Mouse (Mus musculus) 3T3-L1 (cell line): ENCODE results near the gene Gtpbp2.

Experiments used
- DNase-seq: peaks from one replicate; pipeline ENCODE4 v3.0.0-alpha.2; 2015; ENCODE audit warnings: low read depth, low spot score

The Gtpbp2 gene

DNA sequence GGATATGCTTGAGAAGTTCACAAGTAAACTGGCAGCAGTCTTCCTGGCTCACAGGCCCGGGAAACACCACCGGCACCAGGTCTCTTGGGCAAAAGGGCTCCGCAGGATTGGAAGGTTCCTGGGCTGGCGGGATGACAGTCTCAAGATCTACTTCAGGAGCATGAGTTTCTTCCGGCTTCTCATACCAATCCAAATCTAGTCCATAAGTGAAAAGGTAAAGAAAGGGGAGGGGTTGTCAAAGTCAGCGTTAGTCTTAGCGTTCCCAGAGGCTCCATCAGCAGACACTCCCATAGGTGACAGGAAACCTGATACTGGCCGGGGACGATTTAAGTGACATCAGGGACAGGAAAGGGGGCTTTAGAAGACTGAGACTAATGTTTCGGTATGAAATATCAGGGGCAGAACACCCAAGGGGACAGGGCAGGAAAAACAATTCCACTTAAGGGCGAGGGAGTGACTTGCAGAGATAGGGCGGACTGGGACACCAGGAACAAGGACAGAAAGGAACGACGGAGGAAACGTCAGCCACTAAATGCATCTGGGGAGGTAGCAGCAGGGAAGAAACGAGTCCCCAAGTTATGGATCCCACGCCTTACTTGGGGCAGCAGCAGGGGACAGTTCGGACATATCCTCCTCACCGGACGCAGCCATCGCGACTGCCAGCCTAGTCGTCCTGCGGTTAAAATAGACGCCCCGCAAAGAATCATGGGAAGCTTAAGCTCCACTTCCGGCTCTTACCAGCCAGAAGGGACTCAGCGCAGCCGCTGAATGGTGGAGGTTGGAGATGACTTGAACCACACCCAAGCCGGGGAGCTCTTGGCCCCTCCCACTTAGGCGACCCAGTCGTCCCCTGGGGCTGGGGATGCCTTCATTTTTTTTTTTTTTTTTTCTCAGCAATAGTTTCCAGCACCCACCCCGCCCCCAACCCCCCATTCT lies 7.7 kb upstream of the Gtpbp2 start, which contains the start of gene Mad2l1bp:
Gene Mad2l1bp, minus strand, starts transcription at position 707 of the 936 bp plus-strand sequence.
- DNase-seq = peak; percentile 96

DNA sequence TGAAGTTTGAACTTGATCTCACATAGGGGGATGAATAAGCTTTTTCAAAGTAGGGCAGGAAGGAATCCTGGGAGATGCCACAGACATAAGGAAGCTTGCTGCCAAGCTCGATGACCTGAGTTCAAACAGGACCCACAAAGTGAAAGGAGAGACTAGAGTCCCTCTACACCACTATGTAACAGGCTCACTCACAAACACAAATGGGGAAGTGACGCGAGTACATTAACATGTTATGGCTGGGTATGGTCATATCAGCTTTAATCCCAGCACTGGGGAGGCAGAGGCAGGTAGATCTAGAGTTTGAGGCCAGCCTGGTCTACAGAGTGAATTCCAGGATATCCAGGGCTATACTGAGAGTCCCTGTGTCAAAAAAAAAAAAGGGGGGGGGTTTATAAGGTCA lies 6.5 kb upstream of the Gtpbp2 start:
- DNase-seq = no peak

DNA sequence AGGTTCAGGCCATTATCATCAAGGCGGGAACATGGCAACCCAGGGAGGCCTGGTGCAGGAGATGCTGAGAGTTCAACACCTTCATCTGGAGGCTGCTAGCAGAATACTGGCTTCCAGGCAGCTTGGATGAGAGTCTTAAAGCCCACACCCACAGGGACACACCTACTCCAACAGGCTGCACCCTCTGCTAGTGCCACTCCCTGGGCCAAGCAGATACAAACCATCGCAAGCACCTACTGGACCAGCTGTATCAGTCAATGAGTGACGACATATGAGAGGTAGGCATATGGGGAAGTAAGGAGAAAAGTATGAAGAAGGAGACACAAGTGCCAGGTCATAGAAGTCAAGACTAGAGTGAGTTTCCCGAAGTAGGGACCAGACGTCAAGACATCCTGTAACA lies 4.2 kb upstream of the Gtpbp2 start:
- DNase-seq = no peak

DNA sequence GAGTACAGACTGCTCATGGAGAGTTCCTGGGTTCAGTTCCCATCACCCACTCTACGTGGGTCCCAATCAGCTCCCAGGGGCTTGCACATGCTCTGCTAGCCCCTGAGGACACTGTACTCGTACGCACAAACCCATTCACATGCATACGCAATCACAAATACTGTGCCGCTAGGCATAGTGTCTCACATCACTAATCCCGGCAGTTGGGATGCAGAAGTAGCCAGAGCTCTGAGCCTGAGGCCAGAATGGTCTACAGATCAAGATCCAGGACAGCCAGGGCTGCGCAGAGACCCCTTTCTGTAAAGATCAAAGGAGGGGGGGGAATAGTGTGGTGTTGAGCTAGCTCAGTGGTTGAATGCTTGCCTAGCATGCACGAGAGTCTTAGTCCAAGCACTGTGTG lies 3.7 kb upstream of the Gtpbp2 start:
- DNase-seq = no peak

DNA sequence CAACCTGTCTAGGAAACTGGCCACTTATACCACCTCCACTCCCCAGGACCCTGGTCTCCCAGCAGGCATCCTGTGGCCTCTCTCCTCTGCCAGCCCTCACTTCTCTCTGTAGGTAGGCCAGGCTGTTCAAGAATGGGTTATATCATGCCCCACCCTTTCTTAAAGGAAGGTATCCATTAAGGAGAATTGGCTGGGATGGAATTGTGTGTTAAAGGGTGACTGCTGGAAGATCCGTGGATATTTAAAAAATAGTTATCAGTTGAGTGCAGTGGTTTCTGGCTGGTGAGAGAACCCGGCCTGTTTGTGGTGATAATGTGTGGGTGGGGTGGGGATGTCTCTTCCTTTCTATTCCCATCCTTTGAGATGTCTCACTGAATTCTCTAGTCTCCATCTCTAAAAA lies 1.6 kb upstream of the Gtpbp2 start:
- no peak for DNase-seq

DNA sequence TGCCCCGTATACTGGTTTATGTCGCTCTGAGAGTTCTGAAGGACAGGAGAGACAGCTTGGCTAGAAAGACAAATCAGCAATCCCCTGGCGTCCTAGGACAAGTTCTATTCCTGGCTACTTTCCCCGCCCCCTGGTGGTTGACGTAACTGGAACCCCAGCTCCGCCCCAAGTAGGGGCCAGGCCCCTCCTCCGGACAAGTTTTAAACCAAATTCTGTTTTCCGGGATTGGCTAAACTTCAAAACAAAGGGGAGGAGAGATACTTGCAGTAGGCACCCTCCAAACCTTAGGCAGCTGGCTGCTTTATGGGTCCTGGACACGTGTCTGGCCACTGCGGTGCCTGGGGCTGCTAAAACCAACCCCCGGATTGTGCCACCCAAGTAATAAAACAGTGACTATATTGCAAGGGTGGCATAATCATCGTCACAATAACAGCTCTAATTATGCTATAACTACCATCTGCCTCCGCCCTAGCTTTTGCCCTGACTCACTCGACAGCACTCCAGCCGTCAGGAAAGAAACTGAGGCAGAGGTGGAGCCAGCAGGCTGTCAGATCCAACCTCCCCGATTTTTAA lies 656 bp upstream of the Gtpbp2 start:
- peak; percentile 97 for DNase-seq

DNA sequence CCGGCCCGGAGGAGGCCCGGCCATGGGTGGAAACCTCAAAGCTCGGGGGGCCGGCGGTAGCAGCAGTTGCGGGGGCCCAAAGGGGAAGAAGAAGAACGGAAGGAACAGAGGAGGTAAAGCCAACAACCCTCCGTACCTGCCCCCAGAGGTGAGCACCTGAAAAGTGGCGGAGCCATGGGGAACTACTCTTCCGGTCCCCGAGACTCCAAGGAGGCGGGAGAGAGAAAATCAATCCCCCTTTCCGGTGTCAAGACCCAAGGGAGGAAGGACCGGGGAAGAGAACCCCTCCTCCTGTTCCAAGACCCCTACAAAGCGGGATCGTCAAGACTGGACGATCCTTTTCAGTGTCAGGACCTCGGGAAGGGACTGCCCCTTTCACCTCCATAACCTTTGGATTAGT lies 347 bp downstream of the Gtpbp2 start:
- peak; percentile 51 for DNase-seq

DNA sequence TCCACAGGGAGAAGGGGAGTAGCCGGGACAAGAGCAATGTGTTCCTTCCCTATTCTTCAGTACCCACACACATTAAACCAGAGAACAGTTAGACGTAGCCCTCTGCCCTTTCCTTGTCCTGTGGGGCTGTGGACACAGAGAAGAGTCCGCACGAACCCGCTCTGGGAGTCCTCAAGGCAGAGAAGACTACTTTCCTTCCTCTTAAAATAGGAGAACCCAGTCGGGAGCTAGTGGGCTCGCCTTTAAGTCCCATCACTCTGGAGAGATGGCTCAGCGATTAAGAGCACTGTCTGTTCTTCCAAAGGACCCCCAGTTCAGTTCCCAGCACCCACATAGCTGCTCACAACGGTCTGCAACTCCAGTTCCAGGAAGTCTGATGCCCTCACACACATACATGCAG lies 878 bp downstream of the Gtpbp2 start:
- no peak for DNase-seq

DNA sequence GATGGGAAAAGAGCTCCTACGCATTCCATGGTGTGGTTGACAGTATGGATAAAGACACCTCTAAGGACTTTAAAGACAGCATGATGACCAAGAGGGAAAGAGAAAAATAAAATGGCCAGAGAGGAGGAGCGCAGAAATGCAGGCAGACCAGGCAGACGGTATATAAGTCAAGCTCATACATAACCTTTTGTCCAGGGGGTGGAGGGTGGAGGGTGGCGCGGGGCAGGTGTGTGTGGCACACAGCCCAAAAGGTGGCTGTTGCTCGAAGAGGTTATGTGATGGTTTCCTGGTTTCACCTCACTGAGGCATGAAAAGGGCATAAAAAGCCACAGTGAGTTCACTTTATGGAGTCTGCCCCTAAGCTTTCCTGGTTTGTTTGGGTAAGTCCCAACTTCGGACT lies 1.7 kb downstream of the Gtpbp2 start:
- no peak for DNase-seq

DNA sequence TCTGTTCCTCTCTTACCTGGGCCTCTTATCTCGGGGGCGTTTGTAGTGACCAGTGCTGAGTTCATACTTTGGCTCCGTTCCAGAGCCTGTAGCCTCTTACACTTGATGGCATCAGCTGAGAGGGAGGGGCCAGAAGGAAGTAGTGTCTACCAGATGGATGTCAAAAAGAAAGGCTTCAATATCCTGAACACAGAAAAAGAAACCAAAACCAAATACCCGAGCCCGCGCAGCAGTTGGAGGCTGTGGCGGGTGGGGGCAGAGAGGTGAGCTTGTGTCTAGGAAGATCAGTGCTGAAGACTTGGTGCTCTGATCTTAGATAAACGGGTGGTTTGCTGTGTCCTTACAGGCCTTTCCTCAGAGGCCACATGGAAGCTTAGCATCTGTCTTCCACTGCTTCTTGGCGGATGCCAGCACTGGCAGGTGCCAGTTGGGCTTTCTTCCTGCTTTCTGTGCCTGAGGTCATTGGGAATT lies 2.2 kb downstream of the Gtpbp2 start:
- peak; percentile 52 for DNase-seq

DNA sequence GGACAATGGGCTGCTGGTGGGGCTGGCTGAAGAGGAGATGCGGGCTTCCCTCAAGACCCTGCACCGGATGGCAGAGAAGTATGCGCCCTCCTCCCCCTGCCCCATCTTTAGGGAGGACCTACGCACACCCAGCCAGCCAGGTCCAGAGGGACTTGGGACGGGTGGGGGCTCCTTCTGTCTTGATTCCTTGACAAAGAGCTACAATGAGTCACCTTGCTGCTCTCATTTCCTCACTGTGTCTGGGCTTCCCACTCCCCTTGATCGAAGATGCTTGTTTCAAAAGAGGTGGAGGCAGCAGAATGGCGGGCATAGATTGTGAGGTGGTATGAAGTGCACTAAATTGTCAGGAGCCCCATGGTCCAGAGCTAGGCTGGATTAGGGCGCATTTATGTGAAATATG lies 3.5 kb downstream of the Gtpbp2 start:
- DNase-seq = no peak

DNA sequence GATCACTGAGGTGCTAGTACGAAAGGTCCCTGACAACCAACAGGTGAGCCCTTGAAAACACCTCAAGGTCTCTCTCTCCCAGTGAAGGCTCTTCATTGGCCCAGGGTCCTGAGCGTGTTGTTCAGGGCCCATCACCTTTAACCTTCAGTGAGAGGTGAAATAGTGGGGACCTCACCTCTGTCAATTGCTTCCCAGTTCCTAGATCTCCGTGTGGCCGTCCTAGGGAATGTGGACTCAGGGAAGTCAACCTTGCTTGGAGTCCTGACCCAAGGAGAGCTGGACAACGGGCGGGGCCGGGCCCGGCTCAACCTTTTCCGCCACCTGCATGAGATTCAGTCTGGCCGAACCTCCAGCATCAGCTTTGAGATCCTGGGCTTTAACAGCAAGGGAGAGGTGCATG lies 4.0 kb downstream of the Gtpbp2 start:
- DNase-seq = no peak

DNA sequence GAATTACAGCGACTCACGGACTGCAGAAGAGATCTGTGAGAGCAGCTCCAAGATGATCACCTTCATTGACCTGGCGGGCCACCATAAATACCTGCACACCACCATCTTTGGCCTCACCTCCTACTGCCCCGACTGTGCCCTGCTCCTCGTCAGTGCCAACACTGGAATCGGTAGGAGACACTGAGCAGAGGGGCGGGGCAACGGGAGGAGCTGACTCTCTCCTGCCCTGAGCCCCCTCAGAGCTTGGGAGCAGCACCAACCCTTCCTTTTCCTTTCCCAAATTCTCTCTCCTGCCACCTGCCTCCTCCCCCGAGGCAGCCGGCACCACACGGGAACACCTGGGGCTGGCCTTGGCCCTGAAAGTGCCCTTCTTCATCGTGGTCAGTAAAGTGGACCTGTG lies 4.6 kb downstream of the Gtpbp2 start:
- DNase-seq = no peak

DNA sequence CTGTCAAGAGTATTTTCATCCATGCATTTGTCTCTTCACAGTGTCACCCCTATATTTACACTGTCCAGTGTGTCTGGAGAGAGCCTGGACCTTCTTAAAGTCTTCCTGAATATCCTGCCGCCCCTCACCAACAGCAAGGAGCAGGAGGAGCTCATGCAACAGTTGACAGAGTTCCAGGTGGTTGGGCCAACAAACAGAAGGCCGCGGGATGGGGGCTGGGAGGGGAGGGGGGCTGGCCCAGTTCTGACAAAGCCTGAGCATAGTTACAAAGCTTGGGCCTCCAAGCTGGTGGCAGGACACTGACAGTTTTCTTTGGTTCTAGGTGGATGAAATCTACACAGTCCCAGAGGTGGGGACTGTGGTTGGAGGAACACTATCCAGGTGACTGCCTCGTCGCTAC lies 5.4 kb downstream of the Gtpbp2 start:
- no peak for DNase-seq

DNA sequence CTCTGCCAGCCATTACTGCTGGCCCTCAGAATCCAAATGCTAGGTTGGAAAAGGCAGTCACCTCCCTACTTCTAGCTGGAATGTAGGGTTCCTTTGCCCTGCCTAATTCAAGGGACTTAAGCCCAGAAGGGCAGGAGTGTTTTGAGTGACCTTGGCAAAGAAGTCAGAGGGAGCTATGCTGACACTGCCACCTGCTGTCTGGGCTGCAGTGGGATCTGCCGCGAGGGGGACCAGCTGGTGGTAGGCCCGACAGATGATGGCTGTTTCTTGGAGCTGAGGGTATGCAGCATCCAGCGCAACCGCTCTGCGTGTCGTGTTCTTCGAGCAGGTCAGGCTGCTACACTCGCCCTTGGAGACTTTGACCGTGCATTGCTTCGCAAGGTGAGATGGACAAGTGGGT lies 6.2 kb downstream of the Gtpbp2 start:
- DNase-seq = no peak

DNA sequence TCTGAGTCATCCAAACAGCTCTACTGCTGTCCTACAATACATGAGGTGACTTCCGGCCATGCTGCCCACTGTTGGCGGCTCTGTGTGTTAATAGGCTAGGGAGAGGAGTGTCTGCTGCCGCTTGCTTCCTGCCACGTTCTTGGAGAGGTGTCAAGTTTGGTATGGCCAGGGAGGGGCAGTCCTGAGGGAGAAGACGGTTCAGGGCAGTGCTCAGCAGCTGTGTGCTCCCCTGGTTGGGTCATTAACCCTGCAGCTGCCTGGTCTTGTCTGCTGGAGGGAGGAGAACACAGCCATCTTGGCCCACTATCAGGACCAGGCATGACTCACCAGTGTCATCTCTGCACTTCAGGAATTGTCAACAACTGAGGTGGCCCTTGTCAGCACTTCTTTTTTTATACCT lies 7.5 kb downstream of the Gtpbp2 start:
- peak; percentile 56 for DNase-seq

DNA sequence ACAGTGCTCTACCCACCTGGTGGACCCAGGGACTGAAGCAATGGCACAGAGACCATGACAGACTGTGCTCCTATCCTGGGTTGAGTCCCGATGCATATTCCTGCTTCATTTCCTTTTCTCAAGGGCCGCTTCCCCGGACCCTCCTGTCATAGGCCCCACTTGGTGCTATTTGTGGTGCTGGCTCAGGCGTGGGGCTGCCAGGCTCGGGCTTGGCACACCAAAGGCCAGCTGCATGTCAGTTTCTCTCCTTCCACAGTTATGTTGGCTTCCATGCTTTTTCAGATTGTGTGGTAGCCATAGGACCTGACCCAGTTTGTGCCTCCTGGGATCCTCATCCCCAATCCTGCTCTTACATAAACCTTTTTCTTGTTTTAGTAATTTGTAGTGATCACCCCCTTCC lies 7.9 kb downstream of the Gtpbp2 start:
- no peak for DNase-seq

DNA sequence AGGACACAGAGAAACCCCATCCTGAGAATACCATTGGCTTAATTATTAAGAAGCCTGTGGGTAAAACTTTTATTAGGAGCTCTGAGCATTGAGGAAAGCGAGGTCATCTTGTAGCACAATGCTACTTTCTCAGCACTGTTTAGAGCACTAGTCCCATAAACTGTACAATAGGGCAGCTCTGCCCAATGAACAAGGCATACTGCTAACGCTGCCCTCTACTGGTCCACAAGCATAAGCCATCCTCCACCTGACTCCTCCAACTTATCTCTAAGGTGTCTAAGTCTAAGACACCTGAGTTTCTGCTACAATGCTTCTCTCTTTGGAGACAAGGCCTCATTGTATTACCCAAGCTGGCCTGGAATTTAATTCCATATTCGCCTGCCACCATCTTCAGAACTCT lies 9.7 kb downstream of the Gtpbp2 start:
- DNase-seq = peak; percentile 68

DNA sequence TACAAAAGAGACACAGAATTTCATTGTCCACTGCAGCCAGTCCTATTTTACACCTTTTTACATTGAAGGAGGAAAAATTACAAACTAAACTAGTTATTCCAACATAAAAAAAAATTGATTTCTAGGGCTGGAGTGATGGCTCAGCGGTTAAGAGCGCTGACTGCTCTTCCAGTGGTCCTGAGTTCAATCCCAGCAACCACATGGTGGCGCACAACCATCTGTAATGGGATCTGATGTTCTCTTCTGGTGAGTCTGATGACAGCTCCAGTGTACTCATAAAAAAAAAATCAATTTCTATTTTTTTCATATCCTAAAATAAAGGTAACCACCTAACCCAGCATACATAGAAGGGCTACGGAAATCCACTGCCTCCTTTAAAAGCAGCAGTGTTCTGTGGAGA lies 21.4 kb downstream of the Gtpbp2 start:
- peak; percentile 43 for DNase-seq

DNA sequence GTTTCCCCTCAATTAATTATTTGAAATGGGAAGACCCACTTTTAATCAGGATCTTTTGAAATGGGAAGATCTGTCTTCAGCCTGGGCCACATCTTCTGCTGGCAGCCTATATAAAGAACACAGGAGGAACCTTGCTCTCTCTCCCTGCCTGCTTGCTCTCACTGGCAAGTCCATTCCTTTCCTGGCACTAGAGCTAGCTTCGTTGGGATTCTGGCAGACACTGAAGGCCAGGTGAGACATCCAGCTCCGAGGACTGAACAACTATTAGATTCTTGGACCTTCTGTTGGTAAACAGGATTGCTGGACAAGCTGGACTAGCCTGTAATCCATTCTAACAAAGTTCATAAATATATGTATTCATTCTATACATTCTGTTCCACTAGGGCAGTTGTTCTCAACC lies 28.0 kb downstream of the Gtpbp2 start:
- no peak for DNase-seq

DNA sequence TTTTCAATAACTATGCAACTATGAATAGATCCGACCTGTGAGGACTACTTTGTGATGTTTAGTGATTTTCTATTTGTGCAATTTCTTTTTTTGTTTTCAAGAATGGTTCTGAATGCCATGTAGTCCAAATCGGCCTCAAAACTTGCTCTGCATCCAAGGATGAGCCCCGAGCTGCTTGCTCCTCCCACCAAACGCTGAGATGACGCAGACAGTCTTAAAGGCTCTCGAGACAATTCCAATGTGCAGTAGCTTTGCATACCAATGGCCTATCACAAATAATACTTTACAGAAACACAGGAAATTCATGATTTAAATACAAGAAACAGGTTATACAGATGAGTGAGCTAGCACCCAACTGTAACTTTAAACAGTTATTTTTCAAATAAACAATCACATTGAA lies 40.3 kb downstream of the Gtpbp2 start:
- DNase-seq = peak; percentile 51

DNA sequence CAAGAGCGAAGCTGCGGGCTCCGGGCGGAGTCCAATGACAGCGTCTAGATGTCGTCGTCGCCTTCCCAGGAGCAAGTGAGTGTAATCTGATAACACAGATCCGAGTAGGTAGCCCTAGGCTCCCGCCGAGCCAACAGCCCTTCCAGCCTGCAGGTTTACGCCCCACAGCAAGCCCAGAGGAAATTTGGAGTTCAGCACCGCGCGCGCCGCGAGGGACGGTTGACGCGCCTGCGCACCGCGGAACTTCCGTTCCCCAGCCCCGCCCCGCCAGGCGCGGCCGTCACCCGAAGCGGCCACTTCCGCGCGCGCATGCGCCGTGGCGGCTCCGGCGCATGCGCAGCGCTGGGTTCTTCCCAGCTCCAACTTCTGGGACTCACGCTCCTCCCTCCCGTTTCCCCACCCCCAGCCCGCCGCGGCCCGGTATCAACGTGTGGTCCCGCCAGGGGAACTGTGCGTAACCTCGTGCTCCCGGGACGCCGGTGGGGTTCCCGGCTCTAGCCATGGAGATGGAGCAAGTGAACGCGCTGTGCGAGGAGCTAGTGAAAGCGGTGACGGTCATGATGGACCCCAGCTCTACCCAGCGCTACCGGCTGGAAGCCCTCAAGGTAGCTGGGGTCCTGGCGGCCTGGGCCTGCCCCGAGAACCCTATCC lies 41.7 kb downstream of the Gtpbp2 start, which contains the start of the genes Polh and Xpo5:
Gene Polh, minus strand, starts transcription at position 225 of the 651 bp plus-strand sequence.
Gene Xpo5, plus strand, starts transcription at position 362 of the 651 bp plus-strand sequence.
- DNase-seq = peak; percentile 92
